Mouse (Mus musculus) cerebellum, adult (tissue): ENCODE data around the gene Thy1.
A peak's percentile ranks its signal among the peaks of the same experiment; 100 is the strongest.

Source experiments
- ATAC-seq: cut with Nextera tagmentation; 2 replicates; pipeline ENCODE4 v1.9.2; 2017; ENCODE audit warnings: mild to moderate bottlenecking, moderate library complexity, mixed read lengths; ENCODE audit not compliant: insufficient number of reproducible peaks, low FRiP score, low TSS enrichment

The Thy1 gene

GRCm38 (mm10) chr9:44033317-44033716 lies 9.9 kb upstream of the Thy1 start:
- no peak for ATAC-seq

- ATAC-seq, result no peak
Measured at GRCm38 (mm10) chr9:44033957-44034727, 9.0 kb upstream of the Thy1 start.

- no peak for ATAC-seq
Measured at GRCm38 (mm10) chr9:44037106-44037505, 6.1 kb upstream of the Thy1 start.

- no peak for ATAC-seq
Measured at GRCm38 (mm10) chr9:44041511-44042395, 1.4 kb upstream of the Thy1 start.

GRCm38 (mm10) chr9:44042396-44042680 lies 846 bp upstream of the Thy1 start:
- ATAC-seq, result no peak

GRCm38 (mm10) chr9:44043708-44044425 lies 683 bp downstream of the Thy1 start:
- no peak for ATAC-seq

- ATAC-seq, result peak; percentile 67; the same call in 1 of the 2 replicates
Measured at GRCm38 (mm10) chr9:44044426-44045157, 1.4 kb downstream of the Thy1 start.

- ATAC-seq, result no peak
Measured at GRCm38 (mm10) chr9:44045158-44045883, 2.1 kb downstream of the Thy1 start.

GRCm38 (mm10) chr9:44045884-44046272 lies 2.7 kb downstream of the Thy1 start:
- ATAC-seq, result no peak

GRCm38 (mm10) chr9:44046426-44046825 lies 3.2 kb downstream of the Thy1 start:
- no peak for ATAC-seq

GRCm38 (mm10) chr9:44047071-44047470 lies 3.9 kb downstream of the Thy1 start:
- ATAC-seq, result no peak

- no peak for ATAC-seq
Measured at GRCm38 (mm10) chr9:44047571-44048490, 4.6 kb downstream of the Thy1 start.

GRCm38 (mm10) chr9:44048541-44049380 lies 5.6 kb downstream of the Thy1 start:
- ATAC-seq, result no peak

GRCm38 (mm10) chr9:44049381-44050165 lies 6.4 kb downstream of the Thy1 start:
- ATAC-seq, result no peak

GRCm38 (mm10) chr9:44052855-44053254 lies 9.7 kb downstream of the Thy1 start:
- ATAC-seq, result no peak

- ATAC-seq, result no peak
Measured at GRCm38 (mm10) chr9:44053936-44054335, 10.8 kb downstream of the Thy1 start.

- ATAC-seq, result no peak
Measured at GRCm38 (mm10) chr9:44058606-44059005, 15.4 kb downstream of the Thy1 start.
